Mouse (Mus musculus) testis, adult 2 months (tissue): ENCODE measurements around the gene Commd7. TPM values are rescaled to one million over a fixed set of nuclear protein-coding genes. Genes with fewer than 3 reads are reported as not detected.

Source experiments
- H3K27ac ChIP-seq: fragments of 200-500 bp; 2 replicates; pipeline ENCODE4 v1.5.1; 2012; ENCODE audit warnings: low read depth, low read length; ENCODE audit not compliant: control insufficient read depth, insufficient read depth
- H3K27me3 ChIP-seq: fragments of 200-500 bp; 2 replicates; pipeline ENCODE4 v1.6.1; 2012; ENCODE audit warnings: mild to moderate bottlenecking, low read length, moderate library complexity; ENCODE audit not compliant: control insufficient read depth, insufficient read depth
- H3K36me3 ChIP-seq: fragments of 200-500 bp; 2 replicates; pipeline ENCODE4 v1.6.1; 2012; ENCODE audit warnings: mild to moderate bottlenecking, low read length; ENCODE audit not compliant: control insufficient read depth, insufficient read depth
- H3K4me1 ChIP-seq: fragments of 200-500 bp; 2 replicates; pipeline ENCODE4 v1.6.1; 2012; ENCODE audit warnings: low read length; ENCODE audit not compliant: control insufficient read depth, insufficient read depth
- H3K4me3 ChIP-seq: fragments of 200-500 bp; 2 replicates; pipeline ENCODE4 v1.5.1; 2012; ENCODE audit warnings: low read depth, mild to moderate bottlenecking, low read length, moderate library complexity, mixed read lengths; ENCODE audit not compliant: control insufficient read depth
- CTCF ChIP-seq: fragments of 200-500 bp; IDR thresholded peaks from 2 replicates; pipeline ENCODE4 v1.5.1; 2012; ENCODE audit warnings: low read depth, mild to moderate bottlenecking, inconsistent platforms, low read length, moderate library complexity; ENCODE audit not compliant: control insufficient read depth, insufficient read depth, insufficient replicate concordance
- POLR2A ChIP-seq: fragments of 200-500 bp; IDR thresholded peaks from 2 replicates; pipeline ENCODE4 v1.6.1; 2012; ENCODE audit warnings: low read depth, mild to moderate bottlenecking, inconsistent platforms, low read length, moderate library complexity; ENCODE audit not compliant: control insufficient read depth
- polyA plus RNA-seq: library from polyadenylated mRNA; depleted of rRNA; stranded (reverse); fragments of >200 nt; gene quantifications from 2 replicates; pipeline ENCODE4 v1.2.3, GENCODE M21; 2012; rRNA removed

Gene Commd7
- polyA plus RNA-seq, 1 experiment, result 5.0 TPM

- no peak overlapping the region for H3K4me3 ChIP-seq
- H3K27me3 ChIP-seq, result no peaks in the 10 kb centered on the region
- H3K4me1 ChIP-seq, result no peaks in the 10 kb centered on the region
- H3K27ac ChIP-seq, result no peak overlapping the region
- no peaks in the 10 kb centered on the region for H3K36me3 ChIP-seq
- TF ChIP-seq CTCF, result no peak
- no peak for TF ChIP-seq POLR2A
Measured at GRCm38 (mm10) chr2:153575554-153575953, 57.0 kb downstream of the Commd7 start.

GRCm38 (mm10) chr2:153573101-153573500 is 59.5 kb downstream of the Commd7 start:
- Histone ChIP-seq H3K4me1 (no peaks in the 10 kb centered on the region; the same call in 1 of the 2 replicates), H3K36me3 (no peaks in the 10 kb centered on the region), H3K27me3 (no peaks in the 10 kb centered on the region), H3K4me3 (no peak overlapping the region), H3K27ac (no peak overlapping the region)
- TF ChIP-seq POLR2A (no peak), CTCF (no peak)

DNA sequence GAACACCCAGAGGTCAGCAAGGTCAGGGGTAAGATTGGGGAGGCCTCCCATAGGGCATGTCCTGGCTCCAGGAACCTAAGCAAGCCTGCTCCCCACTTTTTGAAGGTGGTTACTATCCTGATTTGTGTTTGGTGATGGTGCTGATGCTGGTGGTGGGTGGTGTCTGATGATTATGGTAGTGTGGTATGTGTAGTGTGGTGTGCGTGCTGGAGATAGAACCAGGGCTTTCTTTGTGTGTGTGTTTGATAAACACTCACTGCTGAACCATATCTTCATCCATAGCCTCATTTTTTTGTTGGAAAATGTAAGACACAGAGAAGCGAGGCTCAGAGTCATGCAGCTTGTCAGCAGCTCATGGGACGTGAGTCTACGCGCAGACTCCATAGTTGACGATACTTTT is 64.0 kb downstream of the Commd7 start:
- H3K27me3 ChIP-seq, result no peaks in the 10 kb centered on the region
- no peaks in the 10 kb centered on the region for H3K36me3 ChIP-seq
- no peaks in the 10 kb centered on the region; the same call in 1 of the 2 replicates for H3K4me1 ChIP-seq
- H3K4me3 ChIP-seq, result no peak overlapping the region
- no peak overlapping the region for H3K27ac ChIP-seq
- no peak for TF ChIP-seq CTCF
- TF ChIP-seq POLR2A, result no peak

DNA sequence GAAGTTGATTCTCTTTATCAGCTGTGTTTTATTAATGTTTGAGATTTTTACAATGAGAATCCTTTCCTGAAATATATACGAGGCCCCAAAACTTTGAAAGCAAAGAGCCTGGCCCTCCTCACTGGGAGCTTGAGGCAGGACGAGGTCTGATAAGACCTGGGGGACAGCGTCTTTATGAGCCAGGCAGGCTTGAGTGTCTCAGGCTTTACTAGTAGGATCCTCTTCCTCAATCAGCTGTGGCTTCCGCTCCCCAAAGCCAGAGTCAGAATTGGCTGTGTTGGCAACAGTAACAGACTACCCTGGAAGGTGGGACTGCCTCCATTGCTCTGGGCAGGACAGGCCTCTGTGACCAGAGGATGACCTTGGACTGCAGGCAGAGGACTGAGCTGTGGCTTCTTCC is 64.6 kb downstream of the Commd7 start:
- H3K27me3 ChIP-seq, result no peaks in the 10 kb centered on the region
- TF ChIP-seq CTCF (no peak), POLR2A (no peak)
- H3K4me3 ChIP-seq, result no peak overlapping the region
- H3K27ac ChIP-seq, result no peak overlapping the region
- no peaks in the 10 kb centered on the region; the same call in 1 of the 2 replicates for H3K4me1 ChIP-seq
- H3K36me3 ChIP-seq, result no peaks in the 10 kb centered on the region

Other genes starting within 250 kb of the Commd7 start
- gene 4930404H24Rik, start 140.0 kb downstream of the Commd7 start, polyA plus RNA-seq, result 1.9 and 4.2 TPM in 2 replicates
- 241 and 252 TPM in 2 replicates for gene Nol4l, start 102.8 kb downstream of the Commd7 start, polyA plus RNA-seq
- 2.4 and 2.9 TPM in 2 replicates for gene Dnmt3b, start 16.7 kb upstream of the Commd7 start, polyA plus RNA-seq
- 1.1 and 1.2 TPM in 2 replicates for gene Dnmt3c, start 63.9 kb upstream of the Commd7 start, polyA plus RNA-seq
- gene Mapre1, start 108.5 kb upstream of the Commd7 start, polyA plus RNA-seq, result 6.3 and 8.2 TPM in 2 replicates
- gene Efcab8, start 147.2 kb upstream of the Commd7 start, polyA plus RNA-seq, result 41.4 and 46.4 TPM in 2 replicates
- gene Sun5, start 238.3 kb upstream of the Commd7 start, polyA plus RNA-seq, result 255 and 271 TPM in 2 replicates
- 7.2 and 7.7 TPM in 2 replicates for gene Bpifb2, start 242.3 kb upstream of the Commd7 start, polyA plus RNA-seq